Mouse (Mus musculus): ENCODE data around the gene Cux2. TPM values are rescaled to one million over a fixed set of nuclear protein-coding genes. Genes with fewer than 3 reads are reported as not detected.

Cux2 gene
- total and polyA plus RNA-seq, 3 experiments: 0.17 TPM; not detected in 2

- Histone ChIP-seq H3K27me3 (replicated peaks) (peaks cover 80% of the 10 kb centered on the region), H3K4me1 (ENCODE audit: control insufficient read depth in 1 of 2, insufficient read depth in 2 of 2) (peaks cover 13 to 16% of the 10 kb centered on the region in 2 experiments), H3K36me3 (replicated peaks in 1 of 2; ENCODE audit: control insufficient read depth in 1 of 2, insufficient read depth in 1 of 2, low read length in 1 of 2) (no peaks in the 10 kb centered on the region), H3K9ac (ENCODE audit: insufficient read depth, low read depth) (no peak overlapping the region), H3K79me2 (replicated peaks; ENCODE audit: control insufficient read depth, extremely low read depth, insufficient read depth, poor library complexity, severe bottlenecking) (no peaks in the 10 kb centered on the region), H3K9me3 (replicated peaks; ENCODE audit: low read length) (no peaks in the 10 kb centered on the region), H3K4me2 (ENCODE audit: insufficient read depth, low read depth, poor library complexity, severe bottlenecking) (no peak overlapping the region), H3K4me3 (replicated peaks in 1 of 3; ENCODE audit: low read depth in 2 of 3, low read length in 2 of 3, poor library complexity in 1 of 3) (no peak overlapping the region), H3K27ac (ENCODE audit: insufficient read depth, low read depth) (no peak overlapping the region)
- in situ Hi-C loops (cut with MboI; ENCODE audit: low pct_ligation_motif_present, low pct_unique_long_range_greater_than_20kb, low sequenced_read_pairs) (no loop called here), dilution Hi-C loops (cut with MboI; ENCODE audit: extremely low pct_ligation_motif_present, extremely low pct_unique_long_range_greater_than_20kb, low sequenced_read_pairs) (no loop called here)
- no peak for TF ChIP-seq CTCF (conservative IDR thresholded peaks at IDR 0.05 in 1 of 2, IDR thresholded peaks at IDR 0.05 in 1 of 2; ENCODE audit: low read depth in 2 of 2, low read length in 2 of 2)
- TF ChIP-seq MYC (IDR thresholded peaks at IDR 0.05; ENCODE audit: low read depth, low read length): no peak
- TF ChIP-seq PAX5 (IDR thresholded peaks at IDR 0.05; ENCODE audit: low read length): no peak
- TF ChIP-seq E2F4 (IDR thresholded peaks at IDR 0.05; ENCODE audit: insufficient replicate concordance, low read depth, low read length): no peak
- no peak for TF ChIP-seq MEF2A (IDR thresholded peaks at IDR 0.05; ENCODE audit: borderline replicate concordance, low read depth, low read length)
- DNase-seq (ENCODE audit: extremely low read depth): no peak
Measured at GRCm38 (mm10) chr5:121919216-121919615, 130.7 kb downstream of the Cux2 start.

- in situ Hi-C loops (cut with MboI; ENCODE audit: low pct_ligation_motif_present, low pct_unique_long_range_greater_than_20kb, low sequenced_read_pairs): no loop called here
- no peak for DNase-seq (ENCODE audit: extremely low read depth)
- Histone ChIP-seq H3K4me2 (ENCODE audit: insufficient read depth, low read depth, poor library complexity, severe bottlenecking) (no peak overlapping the region), H3K9me3 (replicated peaks; ENCODE audit: low read length) (no peaks in the 10 kb centered on the region), H3K4me3 (replicated peaks in 1 of 3; ENCODE audit: low read depth in 2 of 3, low read length in 2 of 3, poor library complexity in 1 of 3) (peak overlapping the region in 1 of 3 experiments; percentile 11), H3K27me3 (replicated peaks) (peaks cover 81% of the 10 kb centered on the region), H3K27ac (ENCODE audit: insufficient read depth, low read depth) (no peak overlapping the region), H3K79me2 (replicated peaks; ENCODE audit: control insufficient read depth, extremely low read depth, insufficient read depth, poor library complexity, severe bottlenecking) (no peaks in the 10 kb centered on the region), H3K4me1 (ENCODE audit: control insufficient read depth in 1 of 2, insufficient read depth in 2 of 2) (peaks cover 12 to 13% of the 10 kb centered on the region in 2 experiments), H3K36me3 (replicated peaks in 1 of 2; ENCODE audit: control insufficient read depth in 1 of 2, insufficient read depth in 1 of 2, low read length in 1 of 2) (no peaks in the 10 kb centered on the region), H3K9ac (ENCODE audit: insufficient read depth, low read depth) (no peak overlapping the region)
- dilution Hi-C loops (cut with MboI; ENCODE audit: extremely low pct_ligation_motif_present, extremely low pct_unique_long_range_greater_than_20kb, low sequenced_read_pairs): no loop called here
- TF ChIP-seq MAX (IDR thresholded peaks at IDR 0.05; ENCODE audit: low read length) (no peak), ZKSCAN1 (IDR thresholded peaks at IDR 0.05; ENCODE audit: borderline replicate concordance, low read depth, low read length) (no peak), MYC (IDR thresholded peaks at IDR 0.05; ENCODE audit: low read depth, low read length) (no peak), POLR2A (IDR thresholded peaks at IDR 0.05; ENCODE audit: low read depth, low read length) (no peak), ZNF384 (IDR thresholded peaks at IDR 0.05; ENCODE audit: low read depth, low read length) (no peak), E2F4 (IDR thresholded peaks at IDR 0.05; ENCODE audit: insufficient replicate concordance, low read depth, low read length) (no peak), ZMIZ1 (IDR thresholded peaks at IDR 0.05; ENCODE audit: low read depth, low read length) (no peak), CTCF (conservative IDR thresholded peaks at IDR 0.05 in 1 of 2, IDR thresholded peaks at IDR 0.05 in 1 of 2; ENCODE audit: low read depth in 2 of 2, low read length in 2 of 2) (no peak), ZC3H11A (IDR thresholded peaks at IDR 0.05; ENCODE audit: low read depth, low read length) (no peak), NELFE (IDR thresholded peaks at IDR 0.05; ENCODE audit: low read depth, low read length) (no peak), RAD21 (IDR thresholded peaks at IDR 0.05; ENCODE audit: low read depth, low read length) (no peak), GABPA (IDR thresholded peaks at IDR 0.05; ENCODE audit: insufficient replicate concordance, low read depth, low read length) (no peak), CHD1 (IDR thresholded peaks at IDR 0.05; ENCODE audit: low read depth, low read length) (no peak), ETS1 (conservative IDR thresholded peaks at IDR 0.05; ENCODE audit: low read depth, low read length) (no peak), NRF1 (IDR thresholded peaks at IDR 0.05; ENCODE audit: low read depth, low read length) (no peak), ELF1 (IDR thresholded peaks at IDR 0.05; ENCODE audit: low read depth, low read length) (no peak), MXI1 (IDR thresholded peaks at IDR 0.05; ENCODE audit: low read depth, low read length) (no peak), HCFC1 (IDR thresholded peaks at IDR 0.05; ENCODE audit: low read depth, low read length) (no peak), SIN3A (IDR thresholded peaks at IDR 0.05; ENCODE audit: low read length) (no peak)
Measured at GRCm38 (mm10) chr5:121916813-121917212, 133.1 kb downstream of the Cux2 start.
